Mouse (Mus musculus): ENCODE results near the gene Inpp5b. TPM values are rescaled to one million over a fixed set of nuclear protein-coding genes. Genes with fewer than 3 reads are reported as not detected.
A peak's percentile ranks its signal among the peaks of the same experiment; 100 is the strongest.

Gene Inpp5b
- polyA plus RNA-seq, 1 experiment from 2014 or later: 23.6 TPM

GRCm38 (mm10) chr4:124802309-124803260 lies 60.9 kb downstream of the Inpp5b start:
- WGBS (ENCODE audit: missing documents): under 1% methylated on average over 49 of the region's 53 CpGs
- peaks cover 52% of the 10 kb centered on the region for H3K79me2 ChIP-seq (ENCODE audit: inconsistent target)
- H3K27ac ChIP-seq: peak overlapping the region; percentile 87
- peaks cover 49% of the 10 kb centered on the region for H3K36me3 ChIP-seq (ENCODE audit: inconsistent target)
- H3K4me3 ChIP-seq (ENCODE audit: inconsistent target): peak overlapping the region; percentile 100

GRCm38 (mm10) chr4:124803406-124803805 lies 61.8 kb downstream of the Inpp5b start:
- H3K27ac ChIP-seq: no peak overlapping the region
- H3K79me2 ChIP-seq (ENCODE audit: inconsistent target): peaks cover 61% of the 10 kb centered on the region

GRCm38 (mm10) chr4:124808511-124808910 lies 66.9 kb downstream of the Inpp5b start:
- WGBS (ENCODE audit: missing documents): 52% methylated on average over 5 of the region's 5 CpGs
- peaks cover 100% of the 10 kb centered on the region for H3K79me2 ChIP-seq (ENCODE audit: inconsistent target)
- no peak overlapping the region for H3K4me3 ChIP-seq (ENCODE audit: inconsistent target)
- peaks cover 25% of the 10 kb centered on the region; the same call in 1 of the 2 replicates for H3K36me3 ChIP-seq (ENCODE audit: inconsistent target)
- H3K27ac ChIP-seq: no peak overlapping the region

More at GRCm38 (mm10) chr4:124803406-124803805, 61.8 kb downstream of the Inpp5b start:
- Histone ChIP-seq H3K36me3 (ENCODE audit: inconsistent target) (peaks cover 41% of the 10 kb centered on the region; the same call in 1 of the 2 replicates), H3K4me3 (ENCODE audit: inconsistent target) (peak overlapping the region; percentile 100)
- WGBS (ENCODE audit: missing documents): 44% methylated on average over 6 of the region's 6 CpGs

GRCm38 (mm10) chr4:124809136-124809883 lies 67.7 kb downstream of the Inpp5b start:
- Histone ChIP-seq H3K4me3 (ENCODE audit: inconsistent target) (no peak overlapping the region), H3K27ac (no peak overlapping the region), H3K36me3 (ENCODE audit: inconsistent target) (peaks cover 25% of the 10 kb centered on the region; the same call in 1 of the 2 replicates), H3K79me2 (ENCODE audit: inconsistent target) (peaks cover 100% of the 10 kb centered on the region)
- WGBS (ENCODE audit: missing documents): 80% methylated on average over 6 of the region's 9 CpGs

- WGBS (ENCODE audit: missing documents): 87% methylated on average over 7 of the region's 7 CpGs
- no peak overlapping the region for H3K27ac ChIP-seq
- no peak overlapping the region for H3K4me3 ChIP-seq (ENCODE audit: inconsistent target)
- peaks cover 99% of the 10 kb centered on the region for H3K79me2 ChIP-seq (ENCODE audit: inconsistent target)
- H3K36me3 ChIP-seq (ENCODE audit: inconsistent target): peaks cover 19% of the 10 kb centered on the region; the same call in 1 of the 2 replicates
These were observed 68.4 kb downstream of the Inpp5b start for GRCm38 (mm10) chr4:124810056-124810455.

GRCm38 (mm10) chr4:124811347-124811975 lies 69.8 kb downstream of the Inpp5b start:
- Histone ChIP-seq H3K36me3 (ENCODE audit: inconsistent target) (peaks cover 11% of the 10 kb centered on the region; the same call in 1 of the 2 replicates), H3K79me2 (ENCODE audit: inconsistent target) (peaks cover 99% of the 10 kb centered on the region), H3K27ac (no peak overlapping the region), H3K4me3 (ENCODE audit: inconsistent target) (no peak overlapping the region)
- WGBS (ENCODE audit: missing documents): 95% methylated on average over 9 of the region's 9 CpGs

- WGBS (ENCODE audit: missing documents): 98% methylated on average over 11 of the region's 11 CpGs
- peaks cover 95% of the 10 kb centered on the region for H3K79me2 ChIP-seq (ENCODE audit: inconsistent target)
- no peak overlapping the region for H3K27ac ChIP-seq
- peaks cover 14% of the 10 kb centered on the region; the same call in 1 of the 2 replicates for H3K36me3 ChIP-seq (ENCODE audit: inconsistent target)
- H3K4me3 ChIP-seq (ENCODE audit: inconsistent target): no peak overlapping the region
These were observed 74.3 kb downstream of the Inpp5b start for GRCm38 (mm10) chr4:124815901-124816300.

- 63% methylated on average over 6 of the region's 6 CpGs for WGBS (ENCODE audit: missing documents)
- Histone ChIP-seq H3K79me2 (ENCODE audit: inconsistent target) (peaks cover 76% of the 10 kb centered on the region), H3K27ac (no peak overlapping the region), H3K36me3 (ENCODE audit: inconsistent target) (peaks cover 29% of the 10 kb centered on the region; the same call in 1 of the 2 replicates), H3K4me3 (ENCODE audit: inconsistent target) (no peak overlapping the region)
These were observed 76.2 kb downstream of the Inpp5b start for GRCm38 (mm10) chr4:124817803-124818202.

- WGBS (ENCODE audit: missing documents): 92% methylated on average over 4 of the region's 4 CpGs
- Histone ChIP-seq H3K79me2 (ENCODE audit: inconsistent target) (peaks cover 66% of the 10 kb centered on the region), H3K36me3 (ENCODE audit: inconsistent target) (peaks cover 39% of the 10 kb centered on the region; the same call in 1 of the 2 replicates), H3K4me3 (ENCODE audit: inconsistent target) (no peak overlapping the region), H3K27ac (no peak overlapping the region)
These were observed 77.2 kb downstream of the Inpp5b start for GRCm38 (mm10) chr4:124818832-124819231.

- 96% methylated on average over 6 of the region's 6 CpGs for WGBS (ENCODE audit: missing documents)
- Histone ChIP-seq H3K79me2 (ENCODE audit: inconsistent target) (peaks cover 6% of the 10 kb centered on the region; the same call in 1 of the 2 replicates), H3K4me3 (ENCODE audit: inconsistent target) (no peak overlapping the region), H3K27ac (no peak overlapping the region), H3K36me3 (ENCODE audit: inconsistent target) (peaks cover 72% of the 10 kb centered on the region)
These were observed 83.3 kb downstream of the Inpp5b start for GRCm38 (mm10) chr4:124824967-124825366.

- Histone ChIP-seq H3K79me2 (ENCODE audit: inconsistent target) (peaks cover under 1% of the 10 kb centered on the region; the same call in 1 of the 2 replicates), H3K36me3 (ENCODE audit: inconsistent target) (peaks cover 70% of the 10 kb centered on the region), H3K27ac (no peak overlapping the region), H3K4me3 (ENCODE audit: inconsistent target) (no peak overlapping the region)
- WGBS (ENCODE audit: missing documents): 97% methylated on average over 17 of the region's 21 CpGs
These were observed 83.8 kb downstream of the Inpp5b start for GRCm38 (mm10) chr4:124825371-124825965.

- no peaks in the 10 kb centered on the region for H3K79me2 ChIP-seq (ENCODE audit: inconsistent target)
- no peak overlapping the region for H3K27ac ChIP-seq
- H3K4me3 ChIP-seq (ENCODE audit: inconsistent target): no peak overlapping the region
- 83% methylated on average over 5 of the region's 5 CpGs for WGBS (ENCODE audit: missing documents)
- H3K36me3 ChIP-seq (ENCODE audit: inconsistent target): peaks cover 59% of the 10 kb centered on the region
These were observed 88.0 kb downstream of the Inpp5b start for GRCm38 (mm10) chr4:124829671-124830070.

GRCm38 (mm10) chr4:124832796-124833195 lies 91.1 kb downstream of the Inpp5b start:
- peaks cover 53% of the 10 kb centered on the region for H3K36me3 ChIP-seq (ENCODE audit: inconsistent target)

More at GRCm38 (mm10) chr4:124832796-124833195, 91.1 kb downstream of the Inpp5b start:
- WGBS (ENCODE audit: missing documents): 92% methylated on average over 10 of the region's 10 CpGs
- Histone ChIP-seq H3K4me3 (ENCODE audit: inconsistent target) (no peak overlapping the region), H3K27ac (no peak overlapping the region), H3K79me2 (ENCODE audit: inconsistent target) (no peaks in the 10 kb centered on the region)

All from macrophage (primary cell).